Mouse (Mus musculus) gastrocnemius, postnatal 36 days (tissue): ENCODE results near the gene Myh9. TPM values are rescaled to one million over a fixed set of nuclear protein-coding genes. Genes with fewer than 3 reads are reported as not detected.

Experiments
- DNase-seq, 2 experiments: peaks; one replicate each; pipeline ENCODE4 v3.0.0; 2022
- intact Hi-C: fragments of 180-260 bp; cut with DNase I; formaldehyde crosslinking; loops from one replicate; pipeline ENCODE4 v1.15.1; 2025
- long read RNA-seq, 2 experiments: library from polyadenylated mRNA; stranded (forward); transcript quantifications; one replicate each; pipeline ENCODE4 v2.0.0; 2021
- total RNA-seq, 2 experiments: library from RNA; stranded (reverse); gene quantifications; 2 replicates each; pipeline ENCODE4 v1.2.3; 2021

The Myh9 gene
- 10 to 100 TPM; 48.4 to 49.1 TPM for total RNA-seq
- long read RNA-seq, experiment 1, partial matches to known transcripts, result 3 of 5 reads
- long read RNA-seq, experiment 1, other reads (novel, unspliced or antisense), result 2 of 5 reads
- long read RNA-seq, experiment 2, full-length matches to known transcripts, result 1 of 9 reads
- long read RNA-seq, experiment 2, partial matches to known transcripts, result 2 of 9 reads
- long read RNA-seq, experiment 2, other reads (novel, unspliced or antisense), result 6 of 9 reads

GRCm38 (mm10) chr15:77842047-77842843 is at the start of gene Myh9:
Gene Myh9 (minus strand): TSS chr15:77842175.
- intact Hi-C loops, result loop anchor here (5.0 kb wide), 1 partner anchor 75 kb away; no protein-coding TSS in a partner anchor
- DNase-seq, result peak; percentile 96 to 99

- intact Hi-C loops, result loop anchor here (5.0 kb wide), 1 partner anchor 39 kb away; no protein-coding TSS in a partner anchor
- no peak for DNase-seq
Measured at GRCm38 (mm10) chr15:77891766-77892165, 49.8 kb upstream of the Myh9 start.

GRCm38 (mm10) chr15:77889761-77890422 is 47.9 kb upstream of the Myh9 start:
- intact Hi-C loops, result loop anchor here (5.0 kb wide), 1 partner anchor 38 kb away; no protein-coding TSS in a partner anchor
- DNase-seq, result no peak

- no peak for DNase-seq
- intact Hi-C loops, result no loop called here
Measured at GRCm38 (mm10) chr15:77888286-77888685, 46.3 kb upstream of the Myh9 start.

- intact Hi-C loops, result no loop called here
- no peak for DNase-seq
Measured at GRCm38 (mm10) chr15:77887093-77887488, 45.1 kb upstream of the Myh9 start.

GRCm38 (mm10) chr15:77886369-77887092 is 44.6 kb upstream of the Myh9 start:
- no peak for DNase-seq
- intact Hi-C loops, result no loop called here

GRCm38 (mm10) chr15:77885945-77886344 is 44.0 kb upstream of the Myh9 start:
- intact Hi-C loops, result no loop called here

GRCm38 (mm10) chr15:77885159-77885558 is 43.2 kb upstream of the Myh9 start:
- DNase-seq, result no peak
- intact Hi-C loops, result no loop called here

More at GRCm38 (mm10) chr15:77885945-77886344, 44.0 kb upstream of the Myh9 start:
- no peak for DNase-seq

- no peak for DNase-seq
- intact Hi-C loops, result no loop called here
Measured at GRCm38 (mm10) chr15:77883697-77884010, 41.7 kb upstream of the Myh9 start.

GRCm38 (mm10) chr15:77882797-77883696 is 41.1 kb upstream of the Myh9 start:
- DNase-seq, result no peak
- intact Hi-C loops, result no loop called here

GRCm38 (mm10) chr15:77882297-77882696 is 40.3 kb upstream of the Myh9 start:
- intact Hi-C loops, result no loop called here
- no peak for DNase-seq

GRCm38 (mm10) chr15:77881698-77882097 is 39.7 kb upstream of the Myh9 start:
- no peak for DNase-seq
- intact Hi-C loops, result no loop called here

- DNase-seq, result no peak
- intact Hi-C loops, result no loop called here
Measured at GRCm38 (mm10) chr15:77880738-77881137, 38.8 kb upstream of the Myh9 start.

GRCm38 (mm10) chr15:77879756-77880155 is 37.8 kb upstream of the Myh9 start:
- intact Hi-C loops, result no loop called here
- DNase-seq, result no peak

GRCm38 (mm10) chr15:77877209-77877608 is 35.2 kb upstream of the Myh9 start:
- no peak for DNase-seq
- intact Hi-C loops, result no loop called here

GRCm38 (mm10) chr15:77876716-77877115 is 34.7 kb upstream of the Myh9 start:
- intact Hi-C loops, result no loop called here
- no peak for DNase-seq

- no peak for DNase-seq
- intact Hi-C loops, result no loop called here
Measured at GRCm38 (mm10) chr15:77875953-77876352, 34.0 kb upstream of the Myh9 start.

GRCm38 (mm10) chr15:77874807-77875206 is 32.8 kb upstream of the Myh9 start:
- DNase-seq, result no peak
- intact Hi-C loops, result no loop called here

- intact Hi-C loops, result no loop called here
Measured at GRCm38 (mm10) chr15:77874310-77874709, 32.3 kb upstream of the Myh9 start.

GRCm38 (mm10) chr15:77873564-77873963 is 31.6 kb upstream of the Myh9 start:
- intact Hi-C loops, result no loop called here
- no peak for DNase-seq

More at GRCm38 (mm10) chr15:77874310-77874709, 32.3 kb upstream of the Myh9 start:
- DNase-seq, result no peak
